Mouse (Mus musculus) erythroblast, embryonic 14.5 days (primary cell): ENCODE measurements around the gene Porcn.

Source experiments
- GATA1 ChIP-seq: IDR thresholded peaks from 2 replicates; pipeline ENCODE4 v1.6.1; 2012; ENCODE audit warnings: low read length, inconsistent platforms, mixed read lengths
- TAL1 ChIP-seq: IDR thresholded peaks from 3 replicates; pipeline ENCODE4 v1.6.1; 2012; ENCODE audit warnings: low read length, inconsistent platforms, mixed read lengths

GRCm38 (mm10) chrX:8222296-8222677 lies 16.0 kb upstream of the Porcn start:
- no peak for TF ChIP-seq TAL1
- TF ChIP-seq GATA1: no peak
